Mouse (Mus musculus) yolk sac, embryonic 10.5 days (tissue): ENCODE measurements around the gene Otop2.

Experiments
- DNase-seq: peaks from one replicate; pipeline ENCODE4 v3.0.0-alpha.2; 2017; ENCODE audit warnings: low spot score

Otop2 gene

GRCm38 (mm10) chr11:115345515-115345914 is 38.6 kb downstream of the Otop2 start:
- no peak for DNase-seq

- no peak for DNase-seq
These were observed 41.8 kb downstream of the Otop2 start for GRCm38 (mm10) chr11:115348681-115349248.

DNA sequence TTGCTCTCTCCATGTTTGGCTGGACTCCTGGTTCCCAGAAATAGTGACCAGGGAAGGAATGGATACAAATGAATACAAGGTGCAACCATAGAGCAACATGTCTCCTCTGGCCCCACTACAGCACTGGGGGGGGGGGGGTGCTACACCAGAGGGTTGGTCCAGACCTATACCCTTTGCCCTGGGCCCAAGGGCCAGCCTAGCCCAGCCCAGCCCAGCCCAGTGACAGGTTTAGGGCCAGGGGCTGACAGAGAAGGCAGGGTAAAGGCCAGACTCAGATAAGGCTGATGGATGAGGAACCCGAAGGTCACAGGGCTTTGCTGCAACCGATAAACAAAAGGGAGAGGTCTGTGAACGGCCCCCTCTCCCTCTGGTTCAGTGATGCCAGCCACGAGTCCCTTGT is 43.0 kb downstream of the Otop2 start:
- no peak for DNase-seq

DNA sequence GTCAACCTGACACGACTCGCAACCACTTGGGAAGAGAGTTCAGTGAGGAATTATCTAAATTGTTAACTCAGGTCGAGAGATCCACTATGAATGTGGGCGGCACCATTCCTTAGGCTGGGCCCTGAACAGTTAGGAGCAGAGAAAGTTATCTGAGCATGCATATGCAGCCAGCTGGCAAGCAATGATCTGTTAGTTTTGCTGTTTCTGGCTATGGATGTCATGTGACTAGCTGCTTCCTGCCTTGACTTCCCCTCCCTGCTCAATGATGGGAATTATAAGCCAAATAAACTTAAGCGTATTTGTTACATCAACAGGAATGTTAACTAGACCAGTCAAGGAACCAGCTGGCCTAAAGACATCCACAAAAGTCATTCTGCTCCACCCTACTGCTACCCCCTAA is 46.4 kb downstream of the Otop2 start:
- no peak for DNase-seq

DNA sequence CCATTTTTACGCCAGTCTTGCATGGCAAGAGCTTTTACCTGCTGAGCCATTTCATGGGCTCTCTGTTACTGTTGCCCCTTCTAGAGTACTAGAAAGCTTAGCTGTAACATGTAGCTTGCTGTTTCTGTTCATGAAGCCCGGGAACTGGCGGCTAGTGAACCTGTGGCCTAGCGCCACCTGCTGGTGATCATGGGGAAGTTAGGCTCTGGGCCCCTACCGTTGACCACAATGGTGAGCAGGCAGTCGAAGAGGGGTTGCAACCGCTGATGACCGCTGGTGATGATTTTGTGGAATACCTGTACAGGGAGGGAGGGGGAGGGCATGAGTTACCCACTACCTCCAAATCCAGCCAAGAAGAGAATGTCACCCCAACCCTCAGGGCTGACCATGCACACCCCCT is 47.2 kb downstream of the Otop2 start:
- DNase-seq, result peak; percentile 57

- DNase-seq, result peak; percentile 41
These were observed 51.5 kb downstream of the Otop2 start for GRCm38 (mm10) chr11:115358468-115358867.

DNA sequence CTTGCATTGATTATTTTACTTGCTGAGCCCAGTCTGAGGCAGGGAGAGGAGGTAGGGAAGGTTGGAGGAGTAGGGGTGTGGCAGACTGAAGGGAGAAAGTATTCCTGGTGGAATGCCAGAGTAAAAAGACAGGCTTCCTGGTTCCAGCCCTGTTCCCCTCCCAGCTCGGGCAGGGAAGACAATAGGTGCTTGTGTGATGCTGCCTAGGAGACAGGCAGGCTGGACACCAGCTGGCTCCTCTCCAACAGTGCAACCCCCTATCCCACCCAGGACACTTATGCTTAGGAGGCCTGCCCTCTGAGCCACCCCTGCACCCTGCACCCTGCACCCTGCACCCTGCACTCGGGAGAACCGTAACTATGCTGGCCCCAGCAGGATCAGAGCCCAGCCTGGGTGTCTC is 52.3 kb downstream of the Otop2 start:
- DNase-seq, result no peak

- DNase-seq, result no peak
These were observed 52.8 kb downstream of the Otop2 start for GRCm38 (mm10) chr11:115359726-115360125.

GRCm38 (mm10) chr11:115364136-115364535 is 57.2 kb downstream of the Otop2 start:
- DNase-seq, result no peak

GRCm38 (mm10) chr11:115366039-115366705 is 59.2 kb downstream of the Otop2 start:
- DNase-seq, result no peak

- DNase-seq, result no peak
These were observed 59.9 kb downstream of the Otop2 start for GRCm38 (mm10) chr11:115366706-115367394.

GRCm38 (mm10) chr11:115367395-115367944 is 60.5 kb downstream of the Otop2 start, which contains the start of gene Hid1:
Gene Hid1 (minus strand): TSS chr11:115367756.
- DNase-seq, result peak; percentile 68

DNA sequence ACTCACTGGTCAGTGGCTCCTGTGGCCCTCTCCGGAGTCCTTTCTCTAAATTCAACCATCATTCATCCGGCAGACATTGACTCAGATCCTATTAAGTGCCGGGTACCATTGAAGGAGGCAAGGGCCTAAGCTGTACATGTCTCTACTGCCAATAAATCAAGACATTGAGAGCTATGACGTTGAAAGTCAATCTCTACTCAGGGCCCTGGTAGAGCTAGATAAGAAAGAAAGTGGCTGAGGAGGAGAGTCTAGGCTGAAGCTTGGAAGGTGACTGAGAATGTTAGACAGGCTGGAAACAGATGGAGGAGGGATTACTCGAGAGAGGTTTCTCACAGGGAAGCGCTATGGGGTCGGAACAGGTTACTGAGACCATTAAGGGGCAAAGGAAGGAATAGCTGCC is 63.4 kb downstream of the Otop2 start:
- DNase-seq, result no peak

DNA sequence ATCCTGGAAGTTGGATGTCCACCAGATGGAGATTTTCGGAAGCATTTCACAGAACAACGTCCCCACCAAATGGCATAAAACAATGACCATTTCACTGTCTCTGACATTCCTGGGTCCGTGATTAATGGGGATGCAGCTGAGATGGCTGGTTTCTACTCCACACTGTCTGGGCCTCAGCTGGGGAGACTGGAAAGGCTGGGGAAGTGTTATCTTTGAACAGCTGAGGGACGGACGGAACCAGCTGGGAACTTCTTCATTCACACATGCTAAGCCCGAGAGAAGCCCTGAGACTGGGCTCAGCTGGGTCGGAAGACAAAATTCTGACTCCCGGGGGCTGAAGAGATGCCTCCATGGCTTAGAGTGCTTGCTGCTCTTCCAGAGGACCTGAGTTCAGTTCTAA is 64.4 kb downstream of the Otop2 start:
- no peak for DNase-seq

GRCm38 (mm10) chr11:115372015-115372414 is 65.1 kb downstream of the Otop2 start:
- no peak for DNase-seq

DNA sequence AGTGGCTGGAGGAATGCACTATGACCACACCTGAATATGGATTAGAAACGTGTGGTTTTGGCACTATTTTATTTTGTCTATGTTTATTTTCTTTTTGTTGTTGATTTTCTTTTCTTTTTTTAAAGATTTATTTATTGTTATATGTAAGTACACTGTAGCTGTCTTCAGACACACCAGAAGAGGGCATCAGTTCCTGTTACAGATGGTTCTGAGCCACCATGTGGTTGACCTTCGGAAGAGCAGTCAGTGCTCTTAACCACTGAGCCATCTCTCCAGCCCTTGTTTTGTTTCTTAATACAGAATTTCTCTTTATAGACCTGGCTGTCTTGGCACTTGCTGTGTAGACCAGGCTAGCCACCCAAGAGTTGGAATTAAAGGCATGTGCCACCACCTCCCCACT is 65.8 kb downstream of the Otop2 start:
- DNase-seq, result no peak

GRCm38 (mm10) chr11:115373805-115374694 is 67.1 kb downstream of the Otop2 start:
- DNase-seq, result no peak

DNA sequence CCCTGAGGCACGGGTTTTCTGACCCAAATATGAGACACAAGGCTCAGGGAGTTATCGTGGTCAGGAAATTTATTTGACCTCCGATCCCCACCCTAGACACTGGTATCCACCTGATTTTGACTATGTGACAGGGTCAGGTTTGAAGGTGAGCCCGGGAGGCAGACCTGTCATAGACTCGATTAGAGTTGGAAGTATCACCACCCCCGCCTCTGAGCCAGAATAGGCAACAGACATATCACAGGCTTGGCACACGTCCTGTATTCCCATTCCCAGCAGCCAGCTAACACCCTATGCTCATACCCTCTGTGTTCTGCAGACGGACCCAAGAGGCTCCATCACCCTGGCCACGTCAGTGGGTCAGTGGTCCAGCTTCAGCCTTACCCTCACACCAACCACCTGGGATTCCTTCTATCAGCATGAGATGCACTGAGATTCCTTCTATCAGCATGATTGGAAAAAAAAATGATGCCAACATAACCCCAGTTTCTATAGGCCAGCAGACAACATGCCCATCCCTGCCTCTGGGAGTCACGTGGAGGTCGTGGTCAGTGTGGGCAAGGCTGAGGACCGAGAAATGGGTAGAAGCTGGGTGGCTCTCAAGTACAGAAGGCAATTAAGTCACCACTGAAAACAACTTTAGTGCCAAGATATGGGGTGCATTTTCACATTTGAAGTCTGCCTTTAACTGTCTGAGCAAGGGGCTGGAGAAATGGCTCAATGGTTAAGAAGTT is 67.9 kb downstream of the Otop2 start:
- no peak for DNase-seq

- no peak for DNase-seq
These were observed 69.8 kb downstream of the Otop2 start for GRCm38 (mm10) chr11:115376722-115377121.

GRCm38 (mm10) chr11:115377254-115377653 is 70.3 kb downstream of the Otop2 start:
- no peak for DNase-seq

DNA sequence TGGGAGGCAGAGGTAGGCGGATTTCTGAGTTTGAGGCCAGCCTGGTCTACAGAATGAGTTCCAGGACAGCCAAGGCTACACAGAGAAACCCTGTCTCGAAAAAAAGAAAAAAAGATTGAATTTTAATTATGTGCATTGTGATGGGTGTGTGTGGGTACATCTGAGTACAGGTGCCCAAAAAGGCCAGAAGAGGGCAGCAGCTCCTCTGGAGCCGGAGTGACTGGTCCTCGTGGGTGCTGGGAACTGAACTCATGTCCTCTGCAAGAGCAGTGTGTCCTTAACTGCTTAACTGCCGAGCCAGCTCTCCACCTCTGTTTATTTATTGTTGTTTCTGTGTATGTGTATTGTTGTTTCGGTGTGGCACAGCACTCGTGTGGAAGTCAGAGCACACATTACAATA is 70.9 kb downstream of the Otop2 start:
- no peak for DNase-seq
